Mouse (Mus musculus): ENCODE data around the gene Gss. TPM values are rescaled to one million over a fixed set of nuclear protein-coding genes. Genes with fewer than 3 reads are reported as not detected.

Gene Gss
- polyA plus RNA-seq, 1 experiment from 2014 or later: 17.5 TPM

- WGBS: 92% methylated on average over 7 of the region's 7 CpGs
- no peaks in the 10 kb centered on the region for H3K9me3 ChIP-seq (ENCODE audit: control insufficient read depth, low read length)
- no peak overlapping the region for H3K27ac ChIP-seq (ENCODE audit: low read depth, low read length)
- H3K4me1 ChIP-seq (ENCODE audit: control insufficient read depth, insufficient read depth, low read length): peaks cover 2% of the 10 kb centered on the region; the same call in 1 of the 2 replicates
- no peaks in the 10 kb centered on the region for H3K27me3 ChIP-seq (ENCODE audit: control insufficient read depth, insufficient read depth, low read length)
- no peak for ATAC-seq (ENCODE audit: low FRiP score)
- H3K9ac ChIP-seq (ENCODE audit: low read length): no peak overlapping the region
- no peaks in the 10 kb centered on the region for H3K36me3 ChIP-seq (ENCODE audit: control insufficient read depth, insufficient read depth, low read length)
- no peak overlapping the region for H3K4me3 ChIP-seq (ENCODE audit: low read depth, low read length)
- DNase-seq (ENCODE audit: low spot score, missing footprints): no peak
- H3K4me2 ChIP-seq: no peak overlapping the region
Observed at GRCm38 (mm10) chr2:155573996-155574395, 18.6 kb downstream of the Gss start.

- Histone ChIP-seq H3K9me3 (ENCODE audit: control insufficient read depth, low read length) (no peaks in the 10 kb centered on the region), H3K36me3 (ENCODE audit: control insufficient read depth, insufficient read depth, low read length) (no peaks in the 10 kb centered on the region), H3K27ac (ENCODE audit: low read depth, low read length) (no peak overlapping the region), H3K4me1 (ENCODE audit: control insufficient read depth, insufficient read depth, low read length) (peaks cover 2% of the 10 kb centered on the region; the same call in 1 of the 2 replicates), H3K27me3 (ENCODE audit: control insufficient read depth, insufficient read depth, low read length) (no peaks in the 10 kb centered on the region), H3K4me3 (ENCODE audit: low read depth, low read length) (no peak overlapping the region), H3K4me2 (no peak overlapping the region), H3K9ac (ENCODE audit: low read length) (no peak overlapping the region)
- ATAC-seq (ENCODE audit: low FRiP score) (no peak), DNase-seq (ENCODE audit: low spot score, missing footprints) (no peak)
- WGBS: 87% methylated on average over 9 of the region's 9 CpGs
Observed at GRCm38 (mm10) chr2:155573001-155573400, 19.6 kb downstream of the Gss start.

GRCm38 (mm10) chr2:155569223-155569807 lies 23.3 kb downstream of the Gss start:
- no peak overlapping the region for H3K9ac ChIP-seq (ENCODE audit: low read length)
- H3K4me2 ChIP-seq: no peak overlapping the region
- H3K9me3 ChIP-seq (ENCODE audit: control insufficient read depth, low read length): no peaks in the 10 kb centered on the region
- ATAC-seq (ENCODE audit: low FRiP score) (no peak), DNase-seq (ENCODE audit: low spot score, missing footprints) (no peak)
- H3K36me3 ChIP-seq (ENCODE audit: control insufficient read depth, insufficient read depth, low read length): no peaks in the 10 kb centered on the region
- no peaks in the 10 kb centered on the region for H3K27me3 ChIP-seq (ENCODE audit: control insufficient read depth, insufficient read depth, low read length)
- no peak overlapping the region for H3K4me3 ChIP-seq (ENCODE audit: low read depth, low read length)
- H3K27ac ChIP-seq (ENCODE audit: low read depth, low read length): no peak overlapping the region
- 23% methylated on average over 3 of the region's 3 CpGs for WGBS
- H3K4me1 ChIP-seq (ENCODE audit: control insufficient read depth, insufficient read depth, low read length): peaks cover 2% of the 10 kb centered on the region; the same call in 1 of the 2 replicates

- DNase-seq (ENCODE audit: low spot score, missing footprints): no peak
- H3K27me3 ChIP-seq (ENCODE audit: control insufficient read depth, insufficient read depth, low read length): no peaks in the 10 kb centered on the region
Observed at GRCm38 (mm10) chr2:155567751-155568150, 24.9 kb downstream of the Gss start.

GRCm38 (mm10) chr2:155562934-155563333 lies 29.7 kb downstream of the Gss start:
- H3K36me3 ChIP-seq (ENCODE audit: control insufficient read depth, insufficient read depth, low read length): no peaks in the 10 kb centered on the region
- no peak for ATAC-seq (ENCODE audit: low FRiP score)

More at GRCm38 (mm10) chr2:155567751-155568150, 24.9 kb downstream of the Gss start:
- Histone ChIP-seq H3K27ac (ENCODE audit: low read depth, low read length) (no peak overlapping the region), H3K9ac (ENCODE audit: low read length) (no peak overlapping the region), H3K4me2 (no peak overlapping the region), H3K36me3 (ENCODE audit: control insufficient read depth, insufficient read depth, low read length) (no peaks in the 10 kb centered on the region), H3K9me3 (ENCODE audit: control insufficient read depth, low read length) (no peaks in the 10 kb centered on the region), H3K4me3 (ENCODE audit: low read depth, low read length) (no peak overlapping the region), H3K4me1 (ENCODE audit: control insufficient read depth, insufficient read depth, low read length) (peaks cover 2% of the 10 kb centered on the region; the same call in 1 of the 2 replicates)
- no peak for ATAC-seq (ENCODE audit: low FRiP score)
- 92% methylated on average over 5 of the region's 5 CpGs for WGBS

GRCm38 (mm10) chr2:155562209-155562608 lies 30.4 kb downstream of the Gss start:
- Histone ChIP-seq H3K4me1 (ENCODE audit: control insufficient read depth, insufficient read depth, low read length) (no peaks in the 10 kb centered on the region), H3K27me3 (ENCODE audit: control insufficient read depth, insufficient read depth, low read length) (no peaks in the 10 kb centered on the region), H3K9me3 (ENCODE audit: control insufficient read depth, low read length) (no peaks in the 10 kb centered on the region), H3K4me2 (no peak overlapping the region), H3K36me3 (ENCODE audit: control insufficient read depth, insufficient read depth, low read length) (no peaks in the 10 kb centered on the region), H3K9ac (ENCODE audit: low read length) (no peak overlapping the region), H3K27ac (ENCODE audit: low read depth, low read length) (no peak overlapping the region), H3K4me3 (ENCODE audit: low read depth, low read length) (no peak overlapping the region)
- ATAC-seq (ENCODE audit: low FRiP score) (no peak), DNase-seq (ENCODE audit: low spot score, missing footprints) (no peak)
- WGBS: 47% methylated on average over 1 of the region's 1 CpGs

More at GRCm38 (mm10) chr2:155562934-155563333, 29.7 kb downstream of the Gss start:
- Histone ChIP-seq H3K9ac (ENCODE audit: low read length) (no peak overlapping the region), H3K27me3 (ENCODE audit: control insufficient read depth, insufficient read depth, low read length) (no peaks in the 10 kb centered on the region), H3K9me3 (ENCODE audit: control insufficient read depth, low read length) (no peaks in the 10 kb centered on the region), H3K27ac (ENCODE audit: low read depth, low read length) (no peak overlapping the region), H3K4me3 (ENCODE audit: low read depth, low read length) (no peak overlapping the region), H3K4me2 (no peak overlapping the region), H3K4me1 (ENCODE audit: control insufficient read depth, insufficient read depth, low read length) (no peaks in the 10 kb centered on the region)
- DNase-seq (ENCODE audit: low spot score, missing footprints): no peak
- 80% methylated on average over 4 of the region's 4 CpGs for WGBS

GRCm38 (mm10) chr2:155554426-155554985 lies 38.1 kb downstream of the Gss start:
- Histone ChIP-seq H3K27ac (ENCODE audit: low read depth, low read length) (no peak overlapping the region), H3K4me1 (ENCODE audit: control insufficient read depth, insufficient read depth, low read length) (no peaks in the 10 kb centered on the region), H3K27me3 (ENCODE audit: control insufficient read depth, insufficient read depth, low read length) (no peaks in the 10 kb centered on the region), H3K9me3 (ENCODE audit: control insufficient read depth, low read length) (no peaks in the 10 kb centered on the region), H3K4me2 (no peak overlapping the region), H3K36me3 (ENCODE audit: control insufficient read depth, insufficient read depth, low read length) (no peaks in the 10 kb centered on the region), H3K9ac (ENCODE audit: low read length) (no peak overlapping the region), H3K4me3 (ENCODE audit: low read depth, low read length) (no peak overlapping the region)
- ATAC-seq (ENCODE audit: low FRiP score): no peak
- WGBS: 84% methylated on average over 2 of the region's 2 CpGs
- no peak for DNase-seq (ENCODE audit: low spot score, missing footprints)

- no peaks in the 10 kb centered on the region for H3K9me3 ChIP-seq (ENCODE audit: control insufficient read depth, low read length)
- H3K27me3 ChIP-seq (ENCODE audit: control insufficient read depth, insufficient read depth, low read length): no peaks in the 10 kb centered on the region
- H3K4me1 ChIP-seq (ENCODE audit: control insufficient read depth, insufficient read depth, low read length): no peaks in the 10 kb centered on the region
- H3K4me2 ChIP-seq: no peak overlapping the region
- H3K27ac ChIP-seq (ENCODE audit: low read depth, low read length): no peak overlapping the region
- H3K4me3 ChIP-seq (ENCODE audit: low read depth, low read length): no peak overlapping the region
- DNase-seq (ENCODE audit: low spot score, missing footprints) (no peak), ATAC-seq (ENCODE audit: low FRiP score) (no peak)
- no peak overlapping the region for H3K9ac ChIP-seq (ENCODE audit: low read length)
- H3K36me3 ChIP-seq (ENCODE audit: control insufficient read depth, insufficient read depth, low read length): no peaks in the 10 kb centered on the region
Observed at GRCm38 (mm10) chr2:155552949-155553354, 39.7 kb downstream of the Gss start.

DNA sequence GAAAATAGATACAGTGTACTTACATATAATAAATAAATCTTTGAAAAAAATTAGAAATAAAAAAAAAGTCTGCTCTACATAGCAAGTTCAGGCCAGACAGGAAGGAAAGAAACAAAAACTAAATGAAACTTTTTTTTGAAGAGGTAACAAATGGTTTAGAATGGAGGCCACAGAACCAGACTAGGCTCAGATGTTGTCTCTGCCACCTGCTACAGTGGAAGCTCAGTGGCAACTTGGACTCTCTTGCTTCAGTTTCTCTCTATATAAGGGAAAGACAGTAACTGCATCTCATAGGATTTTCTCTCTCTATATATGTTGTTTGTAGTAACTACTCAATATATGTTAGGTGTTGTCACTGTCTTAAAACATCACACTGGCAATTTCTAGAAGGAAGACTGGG lies 40.3 kb downstream of the Gss start:
- no peaks in the 10 kb centered on the region for H3K27me3 ChIP-seq (ENCODE audit: control insufficient read depth, insufficient read depth, low read length)
- no peak overlapping the region for H3K27ac ChIP-seq (ENCODE audit: low read depth, low read length)
- no peak for DNase-seq (ENCODE audit: low spot score, missing footprints)
- no peak overlapping the region for H3K4me3 ChIP-seq (ENCODE audit: low read depth, low read length)
- H3K9ac ChIP-seq (ENCODE audit: low read length): no peak overlapping the region
- no peaks in the 10 kb centered on the region for H3K36me3 ChIP-seq (ENCODE audit: control insufficient read depth, insufficient read depth, low read length)
- ATAC-seq (ENCODE audit: low FRiP score): no peak
- no peaks in the 10 kb centered on the region for H3K9me3 ChIP-seq (ENCODE audit: control insufficient read depth, low read length)
- no peaks in the 10 kb centered on the region for H3K4me1 ChIP-seq (ENCODE audit: control insufficient read depth, insufficient read depth, low read length)
- H3K4me2 ChIP-seq: no peak overlapping the region

All from midbrain, embryonic 11.5 days (tissue).